Mouse (Mus musculus): ENCODE results near the gene Wdr90. TPM values are rescaled to one million over a fixed set of nuclear protein-coding genes. Genes with fewer than 3 reads are reported as not detected.

The Wdr90 gene
- 21.5 and 32.1 TPM in 2 replicates for polyA plus RNA-seq (2015; fragmentation: Nextera tagmentation; extraction: Ambion mirVana)

DNA sequence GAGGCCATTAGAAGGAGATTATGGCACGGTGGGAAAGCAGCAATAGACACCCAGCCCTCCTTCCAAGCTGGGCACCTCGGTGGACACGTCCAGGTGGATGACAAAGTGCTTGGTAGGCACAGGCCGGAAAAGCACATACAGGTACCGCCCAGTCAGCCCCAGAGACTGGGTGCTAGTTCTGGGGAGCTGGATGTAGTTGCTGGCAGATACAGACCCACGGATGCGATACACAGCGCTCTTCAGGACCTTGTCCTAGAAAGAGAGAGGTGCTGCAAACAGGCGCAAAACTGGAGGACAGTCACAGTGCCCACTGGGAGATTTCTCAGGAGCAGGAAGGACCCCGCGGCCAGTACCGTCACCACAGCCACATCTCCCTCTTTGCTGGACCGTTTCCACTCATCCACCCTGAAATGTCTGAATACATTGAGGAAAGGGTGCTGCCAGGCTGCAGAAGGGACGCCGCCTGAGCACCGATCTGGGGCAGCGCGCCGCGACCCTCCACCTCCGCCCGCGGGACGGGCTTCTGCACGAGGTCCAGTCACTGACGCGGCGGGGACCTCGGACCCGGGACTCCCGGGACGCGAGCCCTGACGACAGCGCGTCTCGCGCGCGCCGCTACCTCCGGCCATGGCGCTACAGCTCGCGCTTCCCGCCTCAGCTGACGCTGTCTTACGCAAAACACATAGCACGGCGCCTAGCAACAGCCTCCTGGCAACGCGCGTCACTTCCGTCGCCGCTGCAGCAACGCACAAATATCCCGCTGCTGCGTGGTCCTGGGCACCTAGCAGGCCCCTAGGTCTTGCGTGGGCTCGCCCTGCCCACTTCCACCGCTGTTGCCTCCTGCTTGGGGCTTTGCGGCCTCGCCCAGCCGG, at the start of gene Wdr90:
Gene Wdr90 (minus strand): TSS at position 670 of the 872 bp plus-strand sequence.
- Histone ChIP-seq H3K4me1 (peaks cover 19% of the 10 kb centered on the region), H3K4me2 (replicated peaks) (peak within 1 kb of the TSS; percentile 92), H3K27me3 (no peaks in the 10 kb centered on the region), H3K9me3 (replicated peaks) (no peaks in the 10 kb centered on the region), H3K27ac (replicated peaks) (peak within 1 kb of the TSS; percentile 89), H3K4me3 (replicated peaks) (peak within 1 kb of the TSS; percentile 75), H3K36me3 (0 out of 2 replicates have a peak, but pooled peaks cover under 1% of the 10 kb centered on the region), H3K9ac (peak within 1 kb of the TSS; percentile 84)
- WGBS: 3% methylated on average over 65 of the region's 65 CpGs
- peak; percentile 92 for ATAC-seq (ENCODE audit: insufficient number of reproducible peaks, low FRiP score, low TSS enrichment, low read depth)

DNA sequence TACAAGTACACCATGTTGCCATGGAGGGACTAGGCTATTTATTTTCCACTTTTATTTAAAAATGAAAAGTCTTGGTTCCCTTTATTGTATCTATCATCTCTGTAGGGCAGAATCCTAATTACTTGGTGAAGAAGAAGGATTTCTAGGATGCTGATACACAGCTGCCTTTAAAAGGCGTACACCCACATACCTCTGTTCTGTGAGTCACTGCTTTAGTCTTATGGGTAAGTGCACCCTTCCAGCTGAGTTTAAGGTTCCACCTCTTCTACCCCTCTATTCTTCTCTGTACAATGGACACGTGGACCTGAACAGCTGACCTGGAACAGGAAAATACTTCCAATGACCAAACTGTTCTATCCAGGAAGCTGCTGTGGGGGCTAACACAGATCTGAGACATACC, 46.3 kb upstream of the Wdr90 start:
- 84% methylated on average over 2 of the region's 2 CpGs for WGBS
- Histone ChIP-seq H3K4me2 (replicated peaks) (no peak overlapping the region), H3K36me3 (peaks cover 5% of the 10 kb centered on the region; the same call in 1 of the 2 replicates), H3K9me3 (replicated peaks) (no peaks in the 10 kb centered on the region), H3K9ac (no peak overlapping the region), H3K4me3 (replicated peaks) (no peak overlapping the region), H3K27me3 (no peaks in the 10 kb centered on the region), H3K27ac (replicated peaks) (no peak overlapping the region), H3K4me1 (no peaks in the 10 kb centered on the region)
- ATAC-seq (ENCODE audit: insufficient number of reproducible peaks, low FRiP score, low TSS enrichment, low read depth): no peak

DNA sequence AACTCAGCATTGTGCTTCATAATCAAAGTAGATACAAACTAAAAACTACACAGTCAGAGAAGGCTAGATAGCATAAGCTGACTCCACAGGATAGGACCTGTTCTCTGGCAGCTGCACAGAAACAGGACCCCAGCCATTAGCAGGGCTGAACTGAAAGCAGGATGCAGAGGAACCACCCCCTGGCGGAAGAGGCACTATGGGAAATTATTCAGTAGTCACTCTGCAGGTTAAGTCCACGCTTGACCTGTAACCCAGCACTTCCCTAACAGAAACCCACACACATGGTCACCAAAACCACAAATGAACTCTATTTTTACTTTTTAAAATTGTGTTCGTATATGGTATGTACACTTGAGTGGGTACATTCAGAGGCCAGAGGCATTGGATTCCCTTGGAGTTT, 41.8 kb upstream of the Wdr90 start:
- H3K36me3 ChIP-seq: peaks cover 5% of the 10 kb centered on the region; the same call in 1 of the 2 replicates
- H3K9ac ChIP-seq: no peak overlapping the region
- H3K4me3 ChIP-seq (replicated peaks): no peak overlapping the region
- no peak overlapping the region for H3K27ac ChIP-seq (replicated peaks)
- WGBS: 82% methylated on average over 3 of the region's 3 CpGs
- H3K27me3 ChIP-seq: no peaks in the 10 kb centered on the region
- no peak for ATAC-seq (ENCODE audit: insufficient number of reproducible peaks, low FRiP score, low TSS enrichment, low read depth)
- no peak overlapping the region for H3K4me2 ChIP-seq (replicated peaks)
- H3K9me3 ChIP-seq (replicated peaks): no peaks in the 10 kb centered on the region
- no peaks in the 10 kb centered on the region for H3K4me1 ChIP-seq

DNA sequence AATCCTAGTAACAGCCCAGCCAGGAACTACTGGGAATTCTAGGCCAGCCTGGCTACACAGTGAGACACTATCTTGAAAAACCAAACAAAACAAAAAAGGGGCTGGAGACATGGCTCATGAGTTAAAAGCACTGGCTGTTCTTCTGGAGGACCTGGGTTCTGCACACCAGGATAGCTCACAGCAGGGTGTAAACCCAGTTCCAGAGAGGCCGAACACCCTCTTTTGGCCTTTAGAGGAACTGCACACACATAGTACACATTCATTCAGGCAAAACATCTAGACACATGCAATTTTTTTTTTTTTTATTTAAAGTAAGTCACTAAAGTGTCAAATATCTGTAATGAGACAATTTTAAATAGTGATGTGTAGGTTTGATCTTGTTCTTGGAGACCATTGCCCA, 38.9 kb upstream of the Wdr90 start:
- no peak overlapping the region for H3K9ac ChIP-seq
- no peak for ATAC-seq (ENCODE audit: insufficient number of reproducible peaks, low FRiP score, low TSS enrichment, low read depth)
- 97% methylated on average over 1 of the region's 1 CpGs for WGBS
- no peak overlapping the region for H3K4me2 ChIP-seq (replicated peaks)
- H3K4me3 ChIP-seq (replicated peaks): no peak overlapping the region
- no peak overlapping the region for H3K27ac ChIP-seq (replicated peaks)
- no peaks in the 10 kb centered on the region for H3K9me3 ChIP-seq (replicated peaks)
- H3K4me1 ChIP-seq: 0 out of 2 replicates have a peak, but pooled peaks cover 9% of the 10 kb centered on the region
- H3K36me3 ChIP-seq: no peaks in the 10 kb centered on the region; the same call in 1 of the 2 replicates
- H3K27me3 ChIP-seq: no peaks in the 10 kb centered on the region

DNA sequence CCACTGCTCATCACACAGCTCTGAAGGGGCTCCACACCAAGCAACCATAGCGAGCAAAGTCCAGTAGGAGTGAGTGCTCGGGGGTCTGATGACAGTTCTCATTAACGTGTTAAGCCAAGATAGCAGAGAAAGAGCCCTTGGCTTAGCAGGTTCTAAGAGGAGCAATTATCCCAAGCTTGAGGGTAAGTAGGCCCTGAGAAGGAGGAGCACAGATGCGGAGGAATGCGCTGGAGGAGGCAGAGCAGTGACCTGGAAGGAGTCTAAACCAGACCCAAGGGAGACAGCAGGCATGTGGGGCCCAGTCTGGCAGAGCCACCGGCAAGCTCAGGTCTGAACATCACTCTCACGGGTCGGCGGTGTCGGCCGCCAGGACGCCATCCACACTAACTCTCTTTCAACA, 34.6 kb upstream of the Wdr90 start:
- ATAC-seq (ENCODE audit: insufficient number of reproducible peaks, low FRiP score, low TSS enrichment, low read depth): no peak
- no peaks in the 10 kb centered on the region for H3K27me3 ChIP-seq
- no peak overlapping the region for H3K27ac ChIP-seq (replicated peaks)
- H3K9ac ChIP-seq: no peak overlapping the region
- no peak overlapping the region for H3K4me2 ChIP-seq (replicated peaks)
- 52% methylated on average over 12 of the region's 12 CpGs for whole genome bisulfite sequencing
- no peaks in the 10 kb centered on the region; the same call in 1 of the 2 replicates for H3K36me3 ChIP-seq
- H3K4me1 ChIP-seq: 0 out of 2 replicates have a peak, but pooled peaks cover 12% of the 10 kb centered on the region
- H3K4me3 ChIP-seq (replicated peaks): no peak overlapping the region
- H3K9me3 ChIP-seq (replicated peaks): no peaks in the 10 kb centered on the region

DNA sequence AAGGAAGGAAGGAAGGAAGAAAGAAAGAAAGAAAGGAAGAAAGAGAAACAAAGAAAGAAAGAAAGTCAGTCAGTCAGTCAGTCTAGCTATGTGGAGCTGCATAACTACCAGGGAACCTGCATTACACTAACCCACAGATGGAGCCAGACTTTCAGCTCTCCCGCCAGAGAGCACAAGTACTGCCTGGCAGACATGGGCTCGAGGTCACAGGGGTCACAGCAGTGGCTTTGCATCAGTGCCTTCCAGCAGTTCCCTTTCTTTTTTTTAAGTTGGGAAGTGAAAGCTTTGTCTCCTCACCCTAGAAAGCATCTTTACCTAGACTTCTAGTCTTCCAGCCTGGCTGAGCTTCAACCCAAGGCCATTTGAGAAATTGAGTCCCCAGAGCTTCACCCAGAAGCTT, 34.1 kb upstream of the Wdr90 start:
- Histone ChIP-seq H3K27me3 (no peaks in the 10 kb centered on the region), H3K27ac (replicated peaks) (no peak overlapping the region), H3K9me3 (replicated peaks) (no peaks in the 10 kb centered on the region), H3K4me3 (replicated peaks) (no peak overlapping the region), H3K4me1 (0 out of 2 replicates have a peak, but pooled peaks cover 12% of the 10 kb centered on the region), H3K9ac (no peak overlapping the region), H3K4me2 (replicated peaks) (no peak overlapping the region), H3K36me3 (peaks cover 3% of the 10 kb centered on the region)
- 25% methylated on average over 2 of the region's 2 CpGs for WGBS
- ATAC-seq (ENCODE audit: insufficient number of reproducible peaks, low FRiP score, low TSS enrichment, low read depth): no peak

DNA sequence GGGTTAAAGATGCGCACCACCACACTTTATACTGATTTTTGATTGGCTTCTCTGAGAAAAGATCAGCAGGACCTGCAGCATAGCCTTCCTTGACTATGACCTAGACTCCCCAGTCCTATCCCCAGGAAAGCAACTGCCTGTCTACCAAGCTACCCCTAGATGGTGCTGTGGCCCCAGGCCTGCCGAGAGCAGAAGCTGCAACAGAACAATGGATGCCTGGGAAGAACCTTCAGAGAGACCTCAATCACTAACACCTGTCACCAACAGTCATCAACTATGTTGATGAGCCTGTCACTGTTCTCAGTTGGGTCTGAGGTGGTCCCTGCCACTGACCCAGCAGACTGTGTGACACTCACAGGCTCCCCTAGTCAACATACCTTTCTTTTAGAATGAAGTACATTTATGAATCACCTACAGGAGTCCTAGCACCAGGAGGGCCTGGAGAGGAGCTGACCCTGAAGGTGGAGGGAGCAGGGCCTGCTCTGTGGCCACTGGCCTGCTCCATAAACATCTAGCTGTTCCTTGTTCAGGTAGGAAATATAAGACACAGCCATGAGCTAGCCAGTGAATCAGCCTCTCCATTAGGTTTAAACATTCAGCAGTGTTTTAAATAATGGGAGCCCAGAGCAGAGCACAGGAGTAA, 32.8 kb upstream of the Wdr90 start:
- Histone ChIP-seq H3K9me3 (replicated peaks) (no peaks in the 10 kb centered on the region), H3K4me3 (replicated peaks) (no peak overlapping the region), H3K4me2 (replicated peaks) (no peak overlapping the region), H3K9ac (no peak overlapping the region), H3K36me3 (peaks cover 16% of the 10 kb centered on the region), H3K27me3 (no peaks in the 10 kb centered on the region), H3K4me1 (0 out of 2 replicates have a peak, but pooled peaks cover 12% of the 10 kb centered on the region), H3K27ac (replicated peaks) (no peak overlapping the region)
- WGBS: 26% methylated on average over 2 of the region's 2 CpGs
- ATAC-seq (ENCODE audit: insufficient number of reproducible peaks, low FRiP score, low TSS enrichment, low read depth): peak; percentile 76

DNA sequence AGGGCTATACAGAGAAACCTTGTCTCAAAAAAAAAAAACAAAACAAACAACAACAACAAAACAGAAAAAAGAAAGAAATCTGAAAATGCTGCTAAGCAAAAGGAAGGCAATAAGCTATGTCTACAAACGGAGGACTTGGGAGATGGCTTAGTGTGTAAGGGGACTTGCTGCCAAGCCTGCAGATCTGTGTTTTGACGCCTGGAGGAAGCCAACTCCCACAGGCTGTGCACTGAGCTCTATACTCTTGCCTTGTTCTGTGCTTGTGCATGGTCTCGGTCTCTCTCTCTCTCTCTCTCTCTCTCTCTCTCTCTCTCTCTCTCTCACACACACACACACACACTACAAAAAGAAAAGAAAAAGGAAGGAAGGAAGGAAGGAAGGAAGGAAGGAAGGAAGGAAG, 27.5 kb upstream of the Wdr90 start:
- Histone ChIP-seq H3K4me3 (replicated peaks) (no peak overlapping the region), H3K4me2 (replicated peaks) (no peak overlapping the region), H3K27ac (replicated peaks) (no peak overlapping the region), H3K9ac (no peak overlapping the region), H3K36me3 (peaks cover 52% of the 10 kb centered on the region), H3K27me3 (no peaks in the 10 kb centered on the region), H3K9me3 (replicated peaks) (no peaks in the 10 kb centered on the region), H3K4me1 (no peaks in the 10 kb centered on the region)
- WGBS: 92% methylated on average over 3 of the region's 3 CpGs
- ATAC-seq (ENCODE audit: insufficient number of reproducible peaks, low FRiP score, low TSS enrichment, low read depth): no peak

DNA sequence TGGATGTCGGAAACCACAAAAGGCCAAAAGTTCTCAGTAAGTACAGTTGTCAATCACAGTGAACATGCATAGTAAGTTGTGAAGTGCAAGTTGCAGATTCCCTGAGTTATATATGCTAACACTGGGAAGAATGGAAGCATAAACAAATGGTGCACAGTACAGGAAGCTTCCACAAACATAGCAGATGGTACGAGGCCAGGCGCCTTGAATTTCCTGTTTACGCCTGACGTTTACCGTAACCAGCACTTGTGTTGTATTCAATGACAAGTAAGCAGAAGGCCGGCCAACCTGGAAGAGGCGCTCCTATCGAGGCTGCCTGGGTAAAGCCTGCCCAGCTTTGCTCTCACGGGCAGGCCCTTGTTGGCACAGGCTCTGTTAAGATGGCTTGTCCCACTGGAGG, 26.2 kb upstream of the Wdr90 start:
- Histone ChIP-seq H3K4me3 (replicated peaks) (no peak overlapping the region), H3K27ac (replicated peaks) (no peak overlapping the region), H3K27me3 (no peaks in the 10 kb centered on the region), H3K4me1 (no peaks in the 10 kb centered on the region), H3K4me2 (replicated peaks) (no peak overlapping the region), H3K9me3 (replicated peaks) (no peaks in the 10 kb centered on the region), H3K9ac (no peak overlapping the region), H3K36me3 (peaks cover 66% of the 10 kb centered on the region)
- ATAC-seq (ENCODE audit: insufficient number of reproducible peaks, low FRiP score, low TSS enrichment, low read depth): no peak
- WGBS: 82% methylated on average over 10 of the region's 10 CpGs

DNA sequence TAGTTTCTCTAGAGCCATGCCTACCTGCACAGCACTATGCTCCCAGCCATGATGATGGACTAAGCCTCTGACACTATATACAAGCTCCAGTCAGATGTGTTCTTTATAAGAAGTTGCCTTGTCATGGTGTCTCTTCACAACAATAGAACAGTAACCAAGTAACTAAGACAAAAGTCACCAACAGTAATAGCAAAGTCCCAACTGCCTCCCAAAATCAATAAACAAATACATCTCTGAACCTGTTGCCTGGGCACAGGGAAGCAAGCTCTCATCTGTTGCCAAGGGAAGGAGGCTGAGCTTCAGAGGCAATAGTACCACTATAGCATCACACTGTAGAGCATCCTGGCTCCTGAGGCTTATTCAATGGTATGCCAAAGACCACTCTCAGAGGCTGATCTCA, 25.5 kb upstream of the Wdr90 start:
- no peak for ATAC-seq (ENCODE audit: insufficient number of reproducible peaks, low FRiP score, low TSS enrichment, low read depth)
- H3K9me3 ChIP-seq (replicated peaks): no peaks in the 10 kb centered on the region
- H3K4me2 ChIP-seq (replicated peaks): no peak overlapping the region
- no peaks in the 10 kb centered on the region for H3K27me3 ChIP-seq
- no peak overlapping the region for H3K27ac ChIP-seq (replicated peaks)
- no peak overlapping the region for H3K9ac ChIP-seq
- no peaks in the 10 kb centered on the region for H3K4me1 ChIP-seq
- H3K36me3 ChIP-seq: peaks cover 72% of the 10 kb centered on the region
- no peak overlapping the region for H3K4me3 ChIP-seq (replicated peaks)

DNA sequence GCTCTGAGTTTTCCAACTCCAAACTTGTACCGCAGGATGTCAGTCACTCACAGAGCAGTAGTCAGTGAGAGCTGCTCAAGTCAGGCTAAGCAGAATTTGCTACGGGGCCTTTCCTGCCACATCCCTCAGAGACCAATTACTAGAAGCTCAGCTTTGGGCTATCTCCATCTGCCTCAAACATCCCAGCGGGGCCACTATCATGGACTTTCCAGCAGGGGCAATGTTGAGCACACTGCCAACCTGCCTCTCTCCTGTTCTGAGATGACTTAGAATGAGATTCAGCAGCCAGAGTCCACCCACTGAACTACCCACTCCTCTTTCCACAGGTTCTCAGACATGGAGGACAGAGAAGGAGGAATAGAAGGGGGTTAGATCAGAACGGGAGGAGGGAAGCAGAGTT, 24.3 kb upstream of the Wdr90 start:
- no peak overlapping the region for H3K4me3 ChIP-seq (replicated peaks)
- no peak overlapping the region for H3K4me2 ChIP-seq (replicated peaks)
- H3K27ac ChIP-seq (replicated peaks): no peak overlapping the region
- WGBS: 29% methylated on average over 4 of the region's 4 CpGs
- no peak for ATAC-seq (ENCODE audit: insufficient number of reproducible peaks, low FRiP score, low TSS enrichment, low read depth)
- no peaks in the 10 kb centered on the region for H3K9me3 ChIP-seq (replicated peaks)
- H3K9ac ChIP-seq: no peak overlapping the region
- H3K27me3 ChIP-seq: no peaks in the 10 kb centered on the region
- H3K36me3 ChIP-seq: peaks cover 71% of the 10 kb centered on the region
- peaks cover 8% of the 10 kb centered on the region; the same call in 1 of the 2 replicates for H3K4me1 ChIP-seq
